Mouse (Mus musculus) CD4-positive, CD25-positive, alpha-beta regulatory T cell, adult 4 months (primary cell): ENCODE measurements around the gene Pcdh9. TPM values are rescaled to one million over a fixed set of nuclear protein-coding genes. Genes with fewer than 3 reads are reported as not detected.

Experiments
- ATAC-seq: one replicate; pipeline ENCODE4 v1.8.0; 2017
- polyA plus RNA-seq, 2 experiments: library from polyadenylated mRNA; unstranded; fragments of 100-300 nt; shearing (Covaris generic); gene quantifications; one replicate each; pipeline ENCODE4 v1.2.1; 2017

The Pcdh9 gene
- polyA plus RNA-seq, 2 experiments from 2014 or later: not detected

GRCm38 (mm10) chr14:93786234-93786633, 104.2 kb downstream of the Pcdh9 start:
- ATAC-seq: no peak

GRCm38 (mm10) chr14:93785031-93785430, 105.4 kb downstream of the Pcdh9 start:
- ATAC-seq: no peak

- no peak for ATAC-seq
Measured at GRCm38 (mm10) chr14:93762855-93763254, 127.6 kb downstream of the Pcdh9 start.

- ATAC-seq: no peak
Measured at GRCm38 (mm10) chr14:93734077-93734673, 156.3 kb downstream of the Pcdh9 start.

GRCm38 (mm10) chr14:93725798-93726197, 164.7 kb downstream of the Pcdh9 start:
- no peak for ATAC-seq

GRCm38 (mm10) chr14:93719208-93719607, 171.3 kb downstream of the Pcdh9 start:
- ATAC-seq: no peak

GRCm38 (mm10) chr14:93713250-93713935, 177.1 kb downstream of the Pcdh9 start:
- no peak for ATAC-seq

- ATAC-seq: no peak
Measured at GRCm38 (mm10) chr14:93708651-93709050, 181.8 kb downstream of the Pcdh9 start.

- ATAC-seq: no peak
Measured at GRCm38 (mm10) chr14:93701385-93702101, 188.9 kb downstream of the Pcdh9 start.

- no peak for ATAC-seq
Measured at GRCm38 (mm10) chr14:93700916-93701315, 189.6 kb downstream of the Pcdh9 start.

- ATAC-seq: no peak
Measured at GRCm38 (mm10) chr14:93684641-93685040, 205.8 kb downstream of the Pcdh9 start.

GRCm38 (mm10) chr14:93675273-93676068, 215.0 kb downstream of the Pcdh9 start:
- no peak for ATAC-seq

GRCm38 (mm10) chr14:93653986-93654757, 236.3 kb downstream of the Pcdh9 start:
- no peak for ATAC-seq

GRCm38 (mm10) chr14:93627241-93627640, 263.2 kb downstream of the Pcdh9 start:
- ATAC-seq: no peak

GRCm38 (mm10) chr14:93624144-93624543, 266.3 kb downstream of the Pcdh9 start:
- ATAC-seq: no peak

GRCm38 (mm10) chr14:93621211-93621610, 269.3 kb downstream of the Pcdh9 start:
- no peak for ATAC-seq

- no peak for ATAC-seq
Measured at GRCm38 (mm10) chr14:93607546-93607945, 282.9 kb downstream of the Pcdh9 start.

- no peak for ATAC-seq
Measured at GRCm38 (mm10) chr14:93599997-93600396, 290.5 kb downstream of the Pcdh9 start.

GRCm38 (mm10) chr14:93585432-93586024, 305.0 kb downstream of the Pcdh9 start:
- ATAC-seq: no peak

- no peak for ATAC-seq
Measured at GRCm38 (mm10) chr14:93564361-93564760, 326.1 kb downstream of the Pcdh9 start.

- no peak for ATAC-seq
Measured at GRCm38 (mm10) chr14:93561577-93561976, 328.9 kb downstream of the Pcdh9 start.

- no peak for ATAC-seq
Measured at GRCm38 (mm10) chr14:93553771-93554170, 336.7 kb downstream of the Pcdh9 start.
